Mouse (Mus musculus): ENCODE data around the gene Gm49711. TPM values are rescaled to one million over a fixed set of nuclear protein-coding genes. Genes with fewer than 3 reads are reported as not detected.

The Gm49711 gene
- polyA plus RNA-seq, 1 experiment = 0.55 TPM

DNA sequence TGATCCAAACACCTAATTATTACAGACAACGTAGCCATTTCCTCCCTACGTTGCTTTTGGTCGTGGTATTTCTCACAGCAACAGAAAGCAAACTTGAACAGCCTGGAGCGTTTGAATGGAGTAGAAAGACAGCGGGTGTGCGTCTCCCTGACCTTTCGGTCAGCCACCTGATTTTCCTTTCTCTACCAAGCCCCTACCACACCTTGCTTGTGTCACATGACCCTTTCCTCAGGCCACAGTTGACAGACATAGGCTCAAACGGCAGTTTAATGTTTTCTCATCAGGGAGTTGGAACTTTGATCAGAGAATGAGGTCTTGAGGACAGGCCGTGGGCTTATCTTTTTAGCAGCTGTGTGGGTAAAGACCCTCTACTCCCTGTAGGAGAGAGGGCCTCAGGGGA, 177.1 kb downstream of the Gm49711 start:
- TF ChIP-seq CTCF (IDR thresholded peaks at IDR 0.05; ENCODE audit: borderline replicate concordance, extremely low read depth, insufficient read depth, insufficient read length) = no peak
- TF ChIP-seq POLR2A (IDR thresholded peaks at IDR 0.05; ENCODE audit: borderline replicate concordance, extremely low read depth, insufficient read depth, insufficient read length, poor library complexity, severe bottlenecking) = no peak
- DNase-seq (ENCODE audit: low read depth) = no peak

Other genes with a start within 250 kb of the Gm49711 start
- gene Mrps6, start within 50 bp of the Gm49711 start, polyA plus RNA-seq (2012; rRNA removed) = 87.8 and 96.8 TPM in 2 replicates
- 5.7 and 12.8 TPM in 2 replicates for gene Slc5a3, start within 50 bp of the Gm49711 start, polyA plus RNA-seq (2012; rRNA removed)
- gene Kcne2, start 234.1 kb downstream of the Gm49711 start, polyA plus RNA-seq (2012; rRNA removed) = 12.4 and 25.3 TPM in 2 replicates
- gene Smim11, start 243.0 kb downstream of the Gm49711 start, polyA plus RNA-seq (2012; rRNA removed) = 32.6 and 45.5 TPM in 2 replicates

Data from brain, embryonic 14.5 days (tissue).